Mouse (Mus musculus) forebrain, embryonic 11.5 days (tissue): Measurements from ENCODE around the gene Srgap3. TPM values are rescaled to one million over a fixed set of nuclear protein-coding genes. Genes with fewer than 3 reads are reported as not detected.

Source experiments
- ATAC-seq: fragments of 200-750 bp; cut with Nextera tagmentation; replicated peaks from 2 replicates; pipeline ENCODE4 v1.8.0; 2017; ENCODE audit warnings: moderate TSS enrichment; ENCODE audit not compliant: low FRiP score
- DNase-seq: peaks from one replicate; pipeline ENCODE4 v3.0.0-alpha.2; 2017; ENCODE audit warnings: low spot score
- H3K27ac ChIP-seq: fragments of 300-500 bp; sonication (generic); 2 replicates; pipeline ENCODE4 v1.5.1; 2014; ENCODE audit warnings: low read depth, low read length
- H3K27me3 ChIP-seq: fragments of 300-500 bp; sonication (generic); 2 replicates; pipeline ENCODE4 v1.6.1; 2014; ENCODE audit warnings: mild to moderate bottlenecking, low read length, mixed read lengths; ENCODE audit not compliant: control insufficient read depth, insufficient read depth
- H3K36me3 ChIP-seq: fragments of 300-500 bp; sonication (generic); 2 replicates; pipeline ENCODE4 v1.6.1; 2014; ENCODE audit warnings: mild to moderate bottlenecking, low read length, moderate library complexity, mixed read lengths; ENCODE audit not compliant: control insufficient read depth, insufficient read depth
- H3K4me1 ChIP-seq: fragments of 300-500 bp; sonication (generic); replicated peaks from 2 replicates; pipeline ENCODE4 v1.6.1; 2014; ENCODE audit warnings: low read length, mixed read lengths; ENCODE audit not compliant: control insufficient read depth, insufficient read depth
- H3K4me2 ChIP-seq: fragments of 300-500 bp; sonication (generic); 2 replicates; pipeline ENCODE4 v1.6.1; 2014; ENCODE audit warnings: low read depth, mild to moderate bottlenecking, low read length, moderate library complexity, mixed read lengths; ENCODE audit not compliant: severe bottlenecking
- H3K4me3 ChIP-seq: fragments of 300-500 bp; sonication (generic); 2 replicates; pipeline ENCODE4 v1.5.1; 2014; ENCODE audit warnings: low read depth, low read length
- H3K9ac ChIP-seq: fragments of 300-500 bp; sonication (generic); 2 replicates; pipeline ENCODE4 v1.6.1; 2014; ENCODE audit warnings: low read length
- H3K9me3 ChIP-seq: fragments of 300-500 bp; sonication (generic); 2 replicates; pipeline ENCODE4 v1.6.1; 2016; ENCODE audit warnings: low read length, mixed read lengths; ENCODE audit not compliant: control insufficient read depth
- WGBS: fragments of 180-500 bp; shearing (Covaris S2); extraction: QIAGEN DNeasy Blood & Tissue Kit; methylation state at CpG from one replicate; pipeline ENCODE4 v1.1.7; 2014; 5-methylcytosine and 5-hydroxymethylcytosine counted together
- polyA plus RNA-seq: library from polyadenylated mRNA; unstranded; fragments of >200 nt; fragmentation: Nextera tagmentation; extraction: Ambion mirVana; gene quantifications from 2 replicates; pipeline ENCODE4 v1.2.1, GENCODE M21; 2014

The Srgap3 gene
- polyA plus RNA-seq, 1 experiment from 2014 or later: 37.8 TPM

DNA sequence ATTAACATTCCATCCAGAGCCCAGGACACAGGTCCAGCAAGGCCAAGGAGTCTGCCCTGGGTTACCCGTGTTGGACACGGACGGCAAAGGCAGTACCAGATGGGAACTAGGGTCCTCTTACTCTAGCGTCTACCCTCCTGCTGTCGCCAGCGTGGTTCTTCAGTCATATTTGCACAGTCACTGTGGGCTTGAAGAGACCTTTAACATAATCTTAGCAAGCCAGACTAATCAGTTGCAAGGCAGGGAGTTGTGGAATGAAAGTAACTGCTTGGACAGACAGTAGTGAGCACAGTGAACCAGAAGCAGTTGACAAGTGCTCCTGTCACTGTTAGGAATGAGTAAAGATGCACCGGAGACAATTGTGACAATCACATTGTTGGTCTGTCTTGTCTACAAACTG is 173.3 kb downstream of the Srgap3 start:
- WGBS: 93% methylated on average over 7 of the region's 7 CpGs

DNA sequence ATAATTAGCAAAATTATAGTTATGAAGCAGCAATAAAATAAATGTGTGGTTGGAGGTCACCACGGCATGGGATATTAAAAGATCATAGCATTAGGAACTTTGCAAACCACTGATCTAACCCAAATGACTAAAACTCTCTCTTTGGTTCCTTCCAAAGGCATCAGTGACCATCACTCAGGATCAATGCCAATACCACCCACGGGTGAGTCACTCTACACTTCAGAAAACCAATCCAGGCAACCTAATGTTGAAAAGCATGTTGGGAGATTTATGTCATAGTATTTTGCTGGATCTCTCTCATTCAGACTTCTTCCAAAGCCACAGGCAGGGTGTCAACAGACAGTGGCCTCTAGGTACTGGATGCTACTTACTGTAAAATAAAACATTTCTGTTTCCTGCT is 176.1 kb downstream of the Srgap3 start:
- Histone ChIP-seq H3K27ac (no peak overlapping the region), H3K36me3 (peaks cover 14% of the 10 kb centered on the region; the same call in 1 of the 2 replicates), H3K4me3 (no peak overlapping the region), H3K4me2 (no peak overlapping the region), H3K27me3 (no peaks in the 10 kb centered on the region), H3K9me3 (no peaks in the 10 kb centered on the region), H3K9ac (no peak overlapping the region), H3K4me1 (no peaks in the 10 kb centered on the region)
- 88% methylated on average over 2 of the region's 2 CpGs for WGBS
- ATAC-seq (no peak), DNase-seq (no peak)

More for the DNA sequence above, 173.3 kb downstream of the Srgap3 start:
- H3K9ac ChIP-seq: no peak overlapping the region
- DNase-seq (no peak), ATAC-seq (no peak)
- H3K4me2 ChIP-seq: no peak overlapping the region
- H3K4me3 ChIP-seq: no peak overlapping the region
- H3K27ac ChIP-seq: no peak overlapping the region
- H3K27me3 ChIP-seq: no peaks in the 10 kb centered on the region
- no peaks in the 10 kb centered on the region for H3K9me3 ChIP-seq
- H3K4me1 ChIP-seq: no peaks in the 10 kb centered on the region
- H3K36me3 ChIP-seq: peaks cover 8% of the 10 kb centered on the region; the same call in 1 of the 2 replicates

GRCm38 (mm10) chr6:112758541-112758940 is 188.5 kb downstream of the Srgap3 start:
- no peak overlapping the region for H3K4me2 ChIP-seq
- H3K9ac ChIP-seq: no peak overlapping the region
- no peak overlapping the region for H3K27ac ChIP-seq
- peaks cover 9% of the 10 kb centered on the region; the same call in 1 of the 2 replicates for H3K36me3 ChIP-seq
- no peak for ATAC-seq
- H3K4me3 ChIP-seq: no peak overlapping the region
- DNase-seq: no peak
- H3K27me3 ChIP-seq: no peaks in the 10 kb centered on the region
- 57% methylated on average over 4 of the region's 4 CpGs for WGBS
- H3K9me3 ChIP-seq: no peaks in the 10 kb centered on the region
- H3K4me1 ChIP-seq: no peaks in the 10 kb centered on the region

- no peaks in the 10 kb centered on the region for H3K9me3 ChIP-seq
- H3K4me3 ChIP-seq: no peak overlapping the region
- H3K27ac ChIP-seq: no peak overlapping the region
- no peak overlapping the region for H3K9ac ChIP-seq
- DNase-seq (no peak), ATAC-seq (no peak)
- 70% methylated on average over 4 of the region's 4 CpGs for WGBS
- H3K36me3 ChIP-seq: no peaks in the 10 kb centered on the region
- no peaks in the 10 kb centered on the region for H3K4me1 ChIP-seq
- no peaks in the 10 kb centered on the region for H3K27me3 ChIP-seq
- H3K4me2 ChIP-seq: no peak overlapping the region
These were observed 190.2 kb downstream of the Srgap3 start for GRCm38 (mm10) chr6:112756866-112757265.

DNA sequence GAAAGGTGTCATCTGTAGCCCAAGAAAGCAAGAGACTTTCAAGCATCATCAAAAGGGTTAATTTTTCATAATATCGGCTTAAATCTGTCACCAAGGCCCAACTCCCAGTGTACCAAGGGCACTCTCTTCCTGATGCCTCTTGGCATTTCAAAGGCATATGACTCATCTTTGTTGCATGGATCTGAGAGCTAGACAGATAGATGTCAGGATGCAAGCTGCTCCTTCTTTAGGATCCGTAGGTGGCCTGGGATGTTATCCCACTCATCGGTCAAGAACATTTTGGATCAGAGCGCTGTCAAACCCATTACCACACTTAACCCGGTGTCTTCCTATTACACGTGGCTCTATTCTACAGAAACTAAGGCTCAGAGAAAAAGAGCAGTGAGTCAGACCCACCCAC is 192.1 kb downstream of the Srgap3 start:
- Histone ChIP-seq H3K27ac (no peak overlapping the region), H3K36me3 (no peaks in the 10 kb centered on the region), H3K4me1 (no peaks in the 10 kb centered on the region), H3K9ac (no peak overlapping the region), H3K27me3 (no peaks in the 10 kb centered on the region), H3K4me3 (no peak overlapping the region), H3K9me3 (no peaks in the 10 kb centered on the region), H3K4me2 (no peak overlapping the region)
- no peak for DNase-seq
- no peak for ATAC-seq
- WGBS: 96% methylated on average over 6 of the region's 6 CpGs

DNA sequence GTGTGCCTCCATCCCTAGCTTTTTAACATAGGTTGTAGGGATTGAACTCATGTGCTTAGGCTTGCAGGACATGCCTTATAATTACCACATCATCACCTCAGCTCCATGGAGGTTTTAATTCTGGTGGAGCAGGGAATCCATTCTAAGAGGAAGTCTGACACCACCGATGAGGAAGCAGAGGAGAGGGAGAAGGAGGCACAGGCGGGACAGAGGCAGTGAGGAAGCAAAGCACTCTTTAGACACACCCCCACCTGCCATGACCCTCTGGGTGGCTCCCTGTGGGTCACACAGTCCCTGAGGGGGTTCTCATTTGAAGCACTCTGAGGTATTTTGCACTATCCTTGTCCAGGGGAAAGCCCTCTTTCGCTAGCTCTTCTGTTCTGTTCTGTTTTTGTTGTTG is 194.5 kb downstream of the Srgap3 start:
- Histone ChIP-seq H3K9ac (no peak overlapping the region), H3K36me3 (no peaks in the 10 kb centered on the region), H3K4me3 (no peak overlapping the region), H3K4me2 (no peak overlapping the region), H3K9me3 (no peaks in the 10 kb centered on the region), H3K4me1 (no peaks in the 10 kb centered on the region), H3K27ac (no peak overlapping the region), H3K27me3 (no peaks in the 10 kb centered on the region)
- ATAC-seq (no peak), DNase-seq (no peak)
- 96% methylated on average over 3 of the region's 3 CpGs for WGBS

- no peak for DNase-seq
- Histone ChIP-seq H3K4me1 (no peaks in the 10 kb centered on the region), H3K27ac (no peak overlapping the region), H3K4me3 (no peak overlapping the region), H3K27me3 (no peaks in the 10 kb centered on the region), H3K9me3 (no peaks in the 10 kb centered on the region), H3K9ac (no peak overlapping the region), H3K4me2 (no peak overlapping the region), H3K36me3 (no peaks in the 10 kb centered on the region; the same call in 1 of the 2 replicates)
- WGBS: 82% methylated on average over 5 of the region's 5 CpGs
- ATAC-seq: no peak
These were observed 195.1 kb downstream of the Srgap3 start for GRCm38 (mm10) chr6:112752007-112752406.

- no peak for ATAC-seq
- Histone ChIP-seq H3K9ac (no peak overlapping the region), H3K4me2 (no peak overlapping the region), H3K27ac (no peak overlapping the region), H3K9me3 (no peaks in the 10 kb centered on the region), H3K36me3 (peaks cover 8% of the 10 kb centered on the region), H3K4me1 (no peaks in the 10 kb centered on the region), H3K4me3 (no peak overlapping the region), H3K27me3 (no peaks in the 10 kb centered on the region)
- no peak for DNase-seq
- WGBS: 81% methylated on average over 2 of the region's 2 CpGs
These were observed 204.8 kb downstream of the Srgap3 start for GRCm38 (mm10) chr6:112742297-112742696.

DNA sequence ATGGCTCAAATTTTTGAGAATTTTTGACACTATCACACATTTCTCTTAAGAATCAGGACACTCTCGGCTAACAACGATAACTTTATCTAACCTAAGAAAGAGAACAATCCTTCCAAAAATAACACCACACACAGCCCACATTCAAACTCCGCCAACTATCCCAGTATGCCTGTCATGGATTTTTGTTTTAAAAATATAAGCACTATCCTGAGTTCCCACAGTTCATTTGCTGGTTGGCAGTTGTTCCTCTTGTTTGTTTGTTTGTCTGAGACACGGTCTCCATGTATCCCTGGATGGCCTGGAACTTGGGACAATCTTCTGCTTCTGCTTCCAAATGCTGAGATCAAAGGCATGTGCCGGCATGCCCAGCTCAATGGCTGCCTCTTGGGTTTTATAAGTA is 205.3 kb downstream of the Srgap3 start:
- H3K27me3 ChIP-seq: no peaks in the 10 kb centered on the region
- H3K4me3 ChIP-seq: no peak overlapping the region
- no peak overlapping the region for H3K4me2 ChIP-seq
- H3K27ac ChIP-seq: no peak overlapping the region
- no peaks in the 10 kb centered on the region for H3K4me1 ChIP-seq
- H3K36me3 ChIP-seq: peaks cover 11% of the 10 kb centered on the region
- ATAC-seq: no peak
- WGBS: 95% methylated on average over 5 of the region's 5 CpGs
- no peaks in the 10 kb centered on the region for H3K9me3 ChIP-seq
- H3K9ac ChIP-seq: no peak overlapping the region
- no peak for DNase-seq
